Mouse (Mus musculus): ENCODE results near the gene Apoa4.

The Apoa4 gene

GRCm38 (mm10) chr9:46282631-46283436 is 42.3 kb downstream of the Apoa4 start, which contains the start of gene Bud13:
TSS of gene Bud13 (plus strand) at chr9:46283008.
- peak; percentile 94 to 97 for DNase-seq

Measured in lung, postnatal 4 days (tissue).